Mouse (Mus musculus) CH12.LX (cell line): ENCODE measurements at regions not wholly inside any gene's neighbourhood (a gene's known extent, or its start where the extent isn't known, plus 50 kb on each side); places are given as distances from the start of the nearest gene placed in this dataset.

ENCODE experiments used
- DNase-seq: peaks from one replicate; pipeline ENCODE4 v3.0.0-alpha.2; 2013; ENCODE audit errors: extremely low read depth
- H3K27ac ChIP-seq: 2 replicates; pipeline ENCODE4 v1.5.1; 2012; ENCODE audit warnings: low read depth, mild to moderate bottlenecking, control low read depth, moderate library complexity; ENCODE audit not compliant: insufficient read depth
- H3K27me3 ChIP-seq: replicated peaks from 2 replicates; pipeline ENCODE3; 2012; ENCODE audit warnings: inconsistent platforms
- H3K36me3 ChIP-seq, 2 experiments: replicated peaks in 1 of 2; 2 replicates each; pipeline versions ENCODE3 to v1.6.1; 2012; ENCODE audit warnings: inconsistent platforms in 1 of 2, low read length in 1 of 2, mild to moderate bottlenecking in 1 of 2, mixed read lengths in 1 of 2, moderate library complexity in 1 of 2; ENCODE audit not compliant: control insufficient read depth in 1 of 2, insufficient read depth in 1 of 2
- H3K4me1 ChIP-seq, 2 experiments: 2 replicates each; pipeline ENCODE4 v1.6.1; 2012; ENCODE audit warnings: inconsistent platforms in 1 of 2, moderate library complexity in 1 of 2; ENCODE audit not compliant: insufficient read depth in 2 of 2, control insufficient read depth in 1 of 2
- H3K4me2 ChIP-seq: 2 replicates; pipeline ENCODE4 v1.6.1; 2012; ENCODE audit warnings: low read depth, mild to moderate bottlenecking, control low read depth; ENCODE audit not compliant: poor library complexity, insufficient read depth, severe bottlenecking
- H3K4me3 ChIP-seq, 3 experiments: fragments of 150-350 bp in 1 of 3; sonication (generic) in 1 of 3; replicated peaks in 1 of 3; 2 replicates each; pipeline versions ENCODE3 to v1.5.1; 2011 to 2012; ENCODE audit warnings: low read depth in 2 of 3, low read length in 2 of 3, mild to moderate bottlenecking in 2 of 3, moderate library complexity in 2 of 3, control low read depth in 1 of 3, improper control_type of control experiment in 1 of 3, inconsistent platforms in 1 of 3, mixed read lengths in 1 of 3; ENCODE audit not compliant: poor library complexity in 1 of 3
- H3K79me2 ChIP-seq: replicated peaks from 2 replicates; pipeline ENCODE4 v1.6.1; 2012; ENCODE audit warnings: mild to moderate bottlenecking, moderate library complexity; ENCODE audit not compliant: control insufficient read depth, poor library complexity, insufficient read depth, severe bottlenecking; ENCODE audit errors: extremely low read depth
- H3K9ac ChIP-seq: 2 replicates; pipeline ENCODE4 v1.6.1; 2012; ENCODE audit warnings: low read depth, mild to moderate bottlenecking, control low read depth, moderate library complexity; ENCODE audit not compliant: insufficient read depth
- H3K9me3 ChIP-seq: replicated peaks from 2 replicates; pipeline ENCODE3; 2012; ENCODE audit warnings: low read length, inconsistent platforms, mixed read lengths
- CHD1 ChIP-seq: IDR thresholded peaks from 2 replicates; pipeline ENCODE4 v1.6.1; 2012; ENCODE audit warnings: low read depth, low read length, improper control_type of control experiment, inconsistent platforms
- CTCF ChIP-seq, 2 experiments: IDR thresholded peaks in 1 of 2; conservative IDR thresholded peaks in 1 of 2; 2 replicates each; pipeline ENCODE4 v1.5.1; 2011 to 2012; ENCODE audit warnings: low read depth in 2 of 2, low read length in 2 of 2, improper control_type of control experiment in 1 of 2, inconsistent platforms in 1 of 2, mild to moderate bottlenecking in 1 of 2, moderate library complexity in 1 of 2
- ELF1 ChIP-seq: IDR thresholded peaks from 2 replicates; pipeline ENCODE4 v1.6.1; 2014; ENCODE audit warnings: low read depth, mild to moderate bottlenecking, inconsistent platforms, low read length, improper control_type of control experiment
- EP300 ChIP-seq: IDR thresholded peaks from 2 replicates; pipeline ENCODE4 v1.6.1; 2011; ENCODE audit warnings: low read length, improper control_type of control experiment
- GABPA ChIP-seq: IDR thresholded peaks from 2 replicates; pipeline ENCODE4 v1.6.1; 2012; ENCODE audit warnings: low read depth, low read length, improper control_type of control experiment, inconsistent platforms; ENCODE audit not compliant: insufficient replicate concordance
- HCFC1 ChIP-seq: IDR thresholded peaks from 2 replicates; pipeline ENCODE4 v1.6.1; 2012; ENCODE audit warnings: low read depth, mild to moderate bottlenecking, inconsistent platforms, low read length, improper control_type of control experiment
- IRF4 ChIP-seq: IDR thresholded peaks from 2 replicates; pipeline ENCODE4 v1.6.1; 2014; ENCODE audit warnings: low read depth, mild to moderate bottlenecking, inconsistent platforms, low read length, improper control_type of control experiment
- JUN ChIP-seq: IDR thresholded peaks from 2 replicates; pipeline ENCODE4 v1.6.1; 2011; ENCODE audit warnings: low read depth, mild to moderate bottlenecking, low read length, improper control_type of control experiment, moderate library complexity; ENCODE audit not compliant: insufficient read depth
- JUND ChIP-seq: conservative IDR thresholded peaks from 2 replicates; pipeline ENCODE4 v1.6.1; 2011; ENCODE audit warnings: low read depth, low read length, improper control_type of control experiment
- MAZ ChIP-seq: IDR thresholded peaks from 2 replicates; pipeline ENCODE4 v1.6.1; 2012; ENCODE audit warnings: low read depth, mild to moderate bottlenecking, inconsistent platforms, low read length, improper control_type of control experiment, moderate library complexity
- MEF2A ChIP-seq: IDR thresholded peaks from 2 replicates; pipeline ENCODE4 v1.6.1; 2014; ENCODE audit warnings: low read depth, mild to moderate bottlenecking, inconsistent platforms, low read length, improper control_type of control experiment, borderline replicate concordance
- NELFE ChIP-seq: IDR thresholded peaks from 2 replicates; pipeline ENCODE4 v1.6.1; 2011; ENCODE audit warnings: low read depth, low read length, improper control_type of control experiment
- PAX5 ChIP-seq: IDR thresholded peaks from 2 replicates; pipeline ENCODE4 v1.6.1; 2012; ENCODE audit warnings: low read length, inconsistent platforms, mixed read lengths
- RCOR1 ChIP-seq: conservative IDR thresholded peaks from 2 replicates; pipeline ENCODE4 v1.6.1; 2012; ENCODE audit warnings: low read depth, mild to moderate bottlenecking, inconsistent platforms, low read length, improper control_type of control experiment
- SIN3A ChIP-seq: IDR thresholded peaks from 2 replicates; pipeline ENCODE4 v1.6.1; 2012; ENCODE audit warnings: low read length, improper control_type of control experiment, inconsistent platforms
- TBP ChIP-seq: conservative IDR thresholded peaks from 2 replicates; pipeline ENCODE4 v1.6.1; 2011; ENCODE audit warnings: low read depth, low read length, improper control_type of control experiment
- USF1 ChIP-seq: IDR thresholded peaks from 2 replicates; pipeline ENCODE4 v1.6.1; 2014; ENCODE audit warnings: low read depth, mild to moderate bottlenecking, inconsistent platforms, low read length, improper control_type of control experiment
- USF2 ChIP-seq: conservative IDR thresholded peaks from 2 replicates; pipeline ENCODE4 v1.6.1; 2011; ENCODE audit warnings: low read depth, low read length, improper control_type of control experiment
- ZC3H11A ChIP-seq: IDR thresholded peaks from 2 replicates; pipeline ENCODE4 v1.6.1; 2012; ENCODE audit warnings: low read depth, mild to moderate bottlenecking, inconsistent platforms, low read length, improper control_type of control experiment
- ZKSCAN1 ChIP-seq: IDR thresholded peaks from 2 replicates; pipeline ENCODE4 v1.6.1; 2012; ENCODE audit warnings: low read depth, inconsistent platforms, low read length, improper control_type of control experiment, borderline replicate concordance
- ZMIZ1 ChIP-seq: IDR thresholded peaks from 2 replicates; pipeline ENCODE4 v1.6.1; 2012; ENCODE audit warnings: low read depth, mild to moderate bottlenecking, inconsistent platforms, low read length, improper control_type of control experiment
- ZNF384 ChIP-seq: IDR thresholded peaks from 2 replicates; pipeline ENCODE4 v1.6.1; 2012; ENCODE audit warnings: low read depth, low read length, improper control_type of control experiment, inconsistent platforms
- dilution Hi-C: fragments of 300-500 bp; cut with MboI; formaldehyde crosslinking; loops from 2 replicates; pipeline ENCODE4 v1.14.3; 2020; ENCODE audit warnings: low sequenced_read_pairs; ENCODE audit not compliant: extremely low pct_unique_long_range_greater_than_20kb, extremely low pct_ligation_motif_present
- in situ Hi-C: fragments of 300-500 bp; cut with MboI; formaldehyde crosslinking; loops from 3 replicates; pipeline ENCODE4 v1.14.3; 2019; ENCODE audit warnings: low sequenced_read_pairs, low pct_ligation_motif_present, low pct_unique_long_range_greater_than_20kb, mixed read lengths

DNA sequence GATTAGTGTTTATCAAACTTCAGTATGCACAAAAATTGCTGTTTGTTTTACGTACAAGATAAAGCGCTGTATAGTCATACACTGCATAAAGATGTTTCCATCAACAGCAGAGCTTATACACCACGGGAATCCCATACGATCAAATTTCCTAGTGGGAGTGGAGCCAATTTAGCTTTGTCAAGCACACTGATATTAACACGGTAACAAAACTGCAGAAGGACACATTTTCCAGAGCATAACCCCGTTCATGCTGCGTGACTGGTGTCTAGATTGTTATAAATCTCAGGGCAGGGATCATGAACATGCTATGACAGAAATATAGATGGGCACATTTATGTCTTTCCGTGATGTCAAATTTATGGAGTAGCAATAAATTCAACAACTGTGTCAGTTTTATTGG lies 302.6 kb upstream of the C030005K15Rik start:
- no peaks in the 10 kb centered on the region for H3K79me2 ChIP-seq
- no peak overlapping the region for H3K4me3 ChIP-seq
- dilution Hi-C loops (no loop called here), in situ Hi-C loops (no loop called here)
- no peaks in the 10 kb centered on the region for H3K36me3 ChIP-seq
- no peak overlapping the region for H3K27ac ChIP-seq
- H3K9ac ChIP-seq = no peak overlapping the region
- no peaks in the 10 kb centered on the region for H3K4me1 ChIP-seq
- no peaks in the 10 kb centered on the region for H3K27me3 ChIP-seq
- H3K4me2 ChIP-seq = no peak overlapping the region
- no peak for TF ChIP-seq CHD1
- no peak for TF ChIP-seq JUND
- no peak for TF ChIP-seq GABPA
- TF ChIP-seq ZMIZ1 = no peak
- TF ChIP-seq IRF4 = no peak
- no peak for TF ChIP-seq PAX5
- no peak for TF ChIP-seq USF1
- TF ChIP-seq EP300 = no peak
- TF ChIP-seq SIN3A = no peak
- DNase-seq = no peak
- no peaks in the 10 kb centered on the region for H3K9me3 ChIP-seq

- Histone ChIP-seq H3K36me3 (no peaks in the 10 kb centered on the region), H3K27ac (no peak overlapping the region), H3K4me2 (no peak overlapping the region)
- DNase-seq = no peak
- in situ Hi-C loops = no loop called here
- dilution Hi-C loops = no loop called here
- TF ChIP-seq JUND (no peak), MAZ (no peak), GABPA (no peak), CHD1 (no peak), ZKSCAN1 (no peak), ELF1 (no peak), MEF2A (no peak), ZNF384 (no peak), HCFC1 (no peak), SIN3A (no peak), ZC3H11A (no peak), JUN (no peak), EP300 (no peak), RCOR1 (no peak), USF2 (no peak), CTCF (conservative IDR thresholded peaks at IDR 0.05 in 1 of 2, IDR thresholded peaks at IDR 0.05 in 1 of 2; ENCODE audit: low read depth in 2 of 2, low read length in 2 of 2) (no peak), TBP (no peak), NELFE (no peak)
- TF ChIP-seq, all 38 proteins: peak for 0
- no peak overlapping the region for H3K4me3 ChIP-seq
- no peaks in the 10 kb centered on the region for H3K79me2 ChIP-seq
- H3K9me3 ChIP-seq = no peaks in the 10 kb centered on the region
- H3K27me3 ChIP-seq = no peaks in the 10 kb centered on the region
- H3K9ac ChIP-seq = no peak overlapping the region
- H3K4me1 ChIP-seq = no peaks in the 10 kb centered on the region
Observed at GRCm38 (mm10) chr10:98029621-98030020, 303.1 kb upstream of the C030005K15Rik start.
